Mouse (Mus musculus): ENCODE data around the gene Acan.

Gene Acan

GRCm38 (mm10) chr7:79139891-79140591, 86.8 kb downstream of the Acan start:
- no peak for DNase-seq (ENCODE audit: low spot score)

- DNase-seq (ENCODE audit: low spot score), result peak; percentile 80
These were observed 87.6 kb downstream of the Acan start for GRCm38 (mm10) chr7:79140897-79141296.

- DNase-seq (ENCODE audit: low spot score), result no peak
These were observed 93.9 kb downstream of the Acan start for GRCm38 (mm10) chr7:79147011-79147837.

GRCm38 (mm10) chr7:79147931-79148653, 94.8 kb downstream of the Acan start:
- DNase-seq (ENCODE audit: low spot score), result no peak

GRCm38 (mm10) chr7:79148711-79149266, 95.5 kb downstream of the Acan start, which contains the start of gene Mfge8:
Gene Mfge8 (minus strand): TSS chr7:79149060.
- peak; percentile 91 for DNase-seq (ENCODE audit: low spot score)

GRCm38 (mm10) chr7:79149522-79149921, 96.2 kb downstream of the Acan start:
- no peak for DNase-seq (ENCODE audit: low spot score)

- no peak for DNase-seq (ENCODE audit: low spot score)
These were observed 106.1 kb downstream of the Acan start for GRCm38 (mm10) chr7:79159406-79159805.

Data from ovary, postnatal 36 days (tissue).